Mouse (Mus musculus): ENCODE data around the gene Egfem1. TPM values are rescaled to one million over a fixed set of nuclear protein-coding genes. Genes with fewer than 3 reads are reported as not detected.

The Egfem1 gene
- total and polyA plus RNA-seq, 3 experiments = not detected

GRCm38 (mm10) chr3:29168401-29168800 is 86.6 kb downstream of the Egfem1 start:
- no peak for TF ChIP-seq MAX (IDR thresholded peaks at IDR 0.05; ENCODE audit: low read length)
- no peak for TF ChIP-seq CHD1 (IDR thresholded peaks at IDR 0.05; ENCODE audit: low read depth, low read length)
- no peak for TF ChIP-seq ZC3H11A (IDR thresholded peaks at IDR 0.05; ENCODE audit: low read depth, low read length)
- no peak for TF ChIP-seq UBTF (IDR thresholded peaks at IDR 0.05; ENCODE audit: low read depth, low read length)
- no peak for TF ChIP-seq ETS1 (conservative IDR thresholded peaks at IDR 0.05; ENCODE audit: low read depth, low read length)
- TF ChIP-seq HCFC1 (IDR thresholded peaks at IDR 0.05; ENCODE audit: low read depth, low read length) = no peak
- TF ChIP-seq MYC (IDR thresholded peaks at IDR 0.05; ENCODE audit: low read depth, low read length) = no peak
- no peak for TF ChIP-seq ELF1 (IDR thresholded peaks at IDR 0.05; ENCODE audit: low read depth, low read length)
- TF ChIP-seq CTCF (conservative IDR thresholded peaks at IDR 0.05 in 1 of 2, IDR thresholded peaks at IDR 0.05 in 1 of 2; ENCODE audit: low read depth in 2 of 2, low read length in 2 of 2) = no peak
- no peak for TF ChIP-seq CHD2 (IDR thresholded peaks at IDR 0.05; ENCODE audit: low read length)
- H3K27ac ChIP-seq (ENCODE audit: insufficient read depth, low read depth) = no peak overlapping the region
- H3K36me3 ChIP-seq (replicated peaks in 1 of 2; ENCODE audit: control insufficient read depth in 1 of 2, insufficient read depth in 1 of 2, low read length in 1 of 2) = no peaks in the 10 kb centered on the region
- peaks cover 49% of the 10 kb centered on the region for H3K9me3 ChIP-seq (replicated peaks; ENCODE audit: low read length)
- H3K9ac ChIP-seq (ENCODE audit: insufficient read depth, low read depth) = no peak overlapping the region
- DNase-seq (ENCODE audit: extremely low read depth) = no peak
- in situ Hi-C loops (cut with MboI; ENCODE audit: low pct_ligation_motif_present, low pct_unique_long_range_greater_than_20kb, low sequenced_read_pairs) = no loop called here
- H3K79me2 ChIP-seq (replicated peaks; ENCODE audit: control insufficient read depth, extremely low read depth, insufficient read depth, poor library complexity, severe bottlenecking) = no peaks in the 10 kb centered on the region
- no peak overlapping the region for H3K4me3 ChIP-seq (replicated peaks in 1 of 3; ENCODE audit: low read depth in 2 of 3, low read length in 2 of 3, poor library complexity in 1 of 3)
- no peak overlapping the region for H3K4me2 ChIP-seq (ENCODE audit: insufficient read depth, low read depth, poor library complexity, severe bottlenecking)
- no peaks in the 10 kb centered on the region for H3K27me3 ChIP-seq (replicated peaks)
- dilution Hi-C loops (cut with MboI; ENCODE audit: extremely low pct_ligation_motif_present, extremely low pct_unique_long_range_greater_than_20kb, low sequenced_read_pairs) = no loop called here
- no peaks in the 10 kb centered on the region for H3K4me1 ChIP-seq (ENCODE audit: control insufficient read depth in 1 of 2, insufficient read depth in 2 of 2)

- H3K79me2 ChIP-seq (replicated peaks; ENCODE audit: control insufficient read depth, extremely low read depth, insufficient read depth, poor library complexity, severe bottlenecking) = no peaks in the 10 kb centered on the region
- no peak overlapping the region for H3K4me2 ChIP-seq (ENCODE audit: insufficient read depth, low read depth, poor library complexity, severe bottlenecking)
- H3K9me3 ChIP-seq (replicated peaks; ENCODE audit: low read length) = peaks cover 46% of the 10 kb centered on the region
- H3K9ac ChIP-seq (ENCODE audit: insufficient read depth, low read depth) = no peak overlapping the region
- H3K27ac ChIP-seq (ENCODE audit: insufficient read depth, low read depth) = no peak overlapping the region
- in situ Hi-C loops (cut with MboI; ENCODE audit: low pct_ligation_motif_present, low pct_unique_long_range_greater_than_20kb, low sequenced_read_pairs) = no loop called here
- H3K27me3 ChIP-seq (replicated peaks) = no peaks in the 10 kb centered on the region
- no peak overlapping the region for H3K4me3 ChIP-seq (replicated peaks in 1 of 3; ENCODE audit: low read depth in 2 of 3, low read length in 2 of 3, poor library complexity in 1 of 3)
- no peak for DNase-seq (ENCODE audit: extremely low read depth)
- no peaks in the 10 kb centered on the region for H3K4me1 ChIP-seq (ENCODE audit: control insufficient read depth in 1 of 2, insufficient read depth in 2 of 2)
- no peak for TF ChIP-seq ELF1 (IDR thresholded peaks at IDR 0.05; ENCODE audit: low read depth, low read length)
- no peak for TF ChIP-seq SIN3A (IDR thresholded peaks at IDR 0.05; ENCODE audit: low read length)
- no peak for TF ChIP-seq EP300 (IDR thresholded peaks at IDR 0.05; ENCODE audit: low read length)
- no peak for TF ChIP-seq CHD2 (IDR thresholded peaks at IDR 0.05; ENCODE audit: low read length)
- TF ChIP-seq NRF1 (IDR thresholded peaks at IDR 0.05; ENCODE audit: low read depth, low read length) = no peak
- no peak for TF ChIP-seq SMC3 (IDR thresholded peaks at IDR 0.05; ENCODE audit: low read depth, low read length)
- no peak for TF ChIP-seq NELFE (IDR thresholded peaks at IDR 0.05; ENCODE audit: low read depth, low read length)
- TF ChIP-seq MAX (IDR thresholded peaks at IDR 0.05; ENCODE audit: low read length) = no peak
- no peak for TF ChIP-seq ZC3H11A (IDR thresholded peaks at IDR 0.05; ENCODE audit: low read depth, low read length)
- no peak for TF ChIP-seq MAZ (IDR thresholded peaks at IDR 0.05; ENCODE audit: low read depth, low read length)
- TF ChIP-seq CTCF (conservative IDR thresholded peaks at IDR 0.05 in 1 of 2, IDR thresholded peaks at IDR 0.05 in 1 of 2; ENCODE audit: low read depth in 2 of 2, low read length in 2 of 2) = no peak
- TF ChIP-seq TCF12 (IDR thresholded peaks at IDR 0.05; ENCODE audit: low read depth, low read length) = no peak
- dilution Hi-C loops (cut with MboI; ENCODE audit: extremely low pct_ligation_motif_present, extremely low pct_unique_long_range_greater_than_20kb, low sequenced_read_pairs) = no loop called here
- H3K36me3 ChIP-seq (replicated peaks in 1 of 2; ENCODE audit: control insufficient read depth in 1 of 2, insufficient read depth in 1 of 2, low read length in 1 of 2) = no peaks in the 10 kb centered on the region
Measured at GRCm38 (mm10) chr3:29169003-29169402, 87.2 kb downstream of the Egfem1 start.
